Mouse (Mus musculus): Measurements from ENCODE around the gene Hrh1. TPM values are rescaled to one million over a fixed set of nuclear protein-coding genes. Genes with fewer than 3 reads are reported as not detected.
"Not testable (repeated sequence)": the region's sequence is repeated elsewhere in the genome, so short reads cannot be mapped to it uniquely, and the experiment has no call there.

Hrh1 gene
- polyA plus RNA-seq, 1 experiment from 2014 or later, result 0.19 TPM

GRCm38 (mm10) chr6:114478771-114479170, 81.0 kb downstream of the Hrh1 start:
- TF ChIP-seq CTCF (IDR thresholded peaks at IDR 0.05), result no peak
- no peak for TF ChIP-seq EP300 (IDR thresholded peaks at IDR 0.05)
- Histone ChIP-seq H3K4me3 (ENCODE audit: low read depth, low read length) (no peak overlapping the region), H3K27me3 (replicated peaks; ENCODE audit: insufficient read depth, low read length) (no peaks in the 10 kb centered on the region), H3K9me3 (ENCODE audit: low read length) (no peaks in the 10 kb centered on the region), H3K27ac (ENCODE audit: low read length) (no peak overlapping the region), H3K4me1 (ENCODE audit: insufficient read depth, low read depth, low read length) (no peaks in the 10 kb centered on the region), H3K4me2 (replicated peaks; ENCODE audit: low read depth, low read length) (no peak overlapping the region), H3K36me3 (ENCODE audit: insufficient read depth, low read length) (no peaks in the 10 kb centered on the region), H3K9ac (replicated peaks; ENCODE audit: low read depth) (no peak overlapping the region)
- ATAC-seq (peak; percentile 91), DNase-seq (ENCODE audit: low spot score) (peak; percentile 85)
- 21% methylated on average over 4 of the region's 4 CpGs for WGBS

GRCm38 (mm10) chr6:114479644-114480410, 82.1 kb downstream of the Hrh1 start:
- ATAC-seq (no peak), DNase-seq (ENCODE audit: low spot score) (no peak)
- Histone ChIP-seq H3K9me3 (ENCODE audit: low read length) (no peaks in the 10 kb centered on the region), H3K27me3 (replicated peaks; ENCODE audit: insufficient read depth, low read length) (no peaks in the 10 kb centered on the region), H3K4me2 (replicated peaks; ENCODE audit: low read depth, low read length) (no peak overlapping the region), H3K27ac (ENCODE audit: low read length) (no peak overlapping the region), H3K4me1 (ENCODE audit: insufficient read depth, low read depth, low read length) (no peaks in the 10 kb centered on the region), H3K9ac (replicated peaks; ENCODE audit: low read depth) (no peak overlapping the region), H3K4me3 (ENCODE audit: low read depth, low read length) (no peak overlapping the region), H3K36me3 (ENCODE audit: insufficient read depth, low read length) (no peaks in the 10 kb centered on the region)
- TF ChIP-seq EP300 (IDR thresholded peaks at IDR 0.05) (no peak), CTCF (IDR thresholded peaks at IDR 0.05) (peak; percentile 47)
- WGBS, result 87% methylated on average over 16 of the region's 16 CpGs

- no peak for TF ChIP-seq EP300 (IDR thresholded peaks at IDR 0.05)
- TF ChIP-seq CTCF (IDR thresholded peaks at IDR 0.05), result no peak
- Histone ChIP-seq H3K9ac (replicated peaks; ENCODE audit: low read depth) (no peak overlapping the region), H3K4me1 (ENCODE audit: insufficient read depth, low read depth, low read length) (no peaks in the 10 kb centered on the region), H3K36me3 (ENCODE audit: insufficient read depth, low read length) (no peaks in the 10 kb centered on the region), H3K27me3 (replicated peaks; ENCODE audit: insufficient read depth, low read length) (no peaks in the 10 kb centered on the region), H3K9me3 (ENCODE audit: low read length) (no peaks in the 10 kb centered on the region), H3K4me2 (replicated peaks; ENCODE audit: low read depth, low read length) (no peak overlapping the region), H3K27ac (ENCODE audit: low read length) (no peak overlapping the region), H3K4me3 (ENCODE audit: low read depth, low read length) (no peak overlapping the region)
- no peak for ATAC-seq
- DNase-seq (ENCODE audit: low spot score), result no peak
- 72% methylated on average over 3 of the region's 3 CpGs for WGBS
Measured at GRCm38 (mm10) chr6:114489371-114489770, 91.6 kb downstream of the Hrh1 start.

GRCm38 (mm10) chr6:114492588-114492987, 94.9 kb downstream of the Hrh1 start:
- not testable (repeated sequence) for H3K27ac ChIP-seq (ENCODE audit: low read length); H3K36me3 ChIP-seq (ENCODE audit: insufficient read depth, low read length); ATAC-seq; H3K4me3 ChIP-seq (ENCODE audit: low read depth, low read length); H3K27me3 ChIP-seq (replicated peaks; ENCODE audit: insufficient read depth, low read length); H3K4me1 ChIP-seq (ENCODE audit: insufficient read depth, low read depth, low read length); H3K9me3 ChIP-seq (ENCODE audit: low read length); H3K9ac ChIP-seq (replicated peaks; ENCODE audit: low read depth); H3K4me2 ChIP-seq (replicated peaks; ENCODE audit: low read depth, low read length); DNase-seq (ENCODE audit: low spot score)
- 50% methylated on average over 9 of the region's 10 CpGs for WGBS

DNA sequence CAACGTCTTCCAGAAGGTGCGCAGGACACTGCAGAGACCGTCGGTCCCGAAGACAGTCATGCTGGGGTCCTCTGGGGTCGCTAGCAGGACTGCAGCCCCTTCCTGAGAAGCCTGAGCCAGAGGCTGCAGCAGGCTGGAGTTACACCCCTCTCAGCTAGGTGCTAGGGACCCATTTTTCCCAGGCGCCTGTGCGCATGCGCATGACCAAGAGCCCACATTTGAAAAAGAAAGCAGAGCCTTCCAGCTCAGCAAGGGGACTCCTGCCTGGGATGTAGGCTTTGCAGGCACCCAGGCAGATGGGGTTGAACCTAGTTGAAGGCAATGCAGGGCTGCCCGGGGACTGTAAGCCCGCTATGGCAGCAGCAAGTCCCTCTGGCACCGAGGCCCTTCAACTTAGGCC, 97.3 kb downstream of the Hrh1 start:
- H3K4me1 ChIP-seq (ENCODE audit: insufficient read depth, low read depth, low read length); H3K4me3 ChIP-seq (ENCODE audit: low read depth, low read length); DNase-seq (ENCODE audit: low spot score); H3K4me2 ChIP-seq (replicated peaks; ENCODE audit: low read depth, low read length); H3K9ac ChIP-seq (replicated peaks; ENCODE audit: low read depth); ATAC-seq; H3K9me3 ChIP-seq (ENCODE audit: low read length); H3K36me3 ChIP-seq (ENCODE audit: insufficient read depth, low read length); H3K27me3 ChIP-seq (replicated peaks; ENCODE audit: insufficient read depth, low read length); H3K27ac ChIP-seq (ENCODE audit: low read length): not testable (repeated sequence)
- WGBS, result 27% methylated on average over 8 of the region's 12 CpGs

- not testable (repeated sequence) for H3K9me3 ChIP-seq (ENCODE audit: low read length); H3K27me3 ChIP-seq (replicated peaks; ENCODE audit: insufficient read depth, low read length); H3K9ac ChIP-seq (replicated peaks; ENCODE audit: low read depth); H3K4me2 ChIP-seq (replicated peaks; ENCODE audit: low read depth, low read length); H3K36me3 ChIP-seq (ENCODE audit: insufficient read depth, low read length); H3K4me1 ChIP-seq (ENCODE audit: insufficient read depth, low read depth, low read length); DNase-seq (ENCODE audit: low spot score); ATAC-seq; H3K27ac ChIP-seq (ENCODE audit: low read length); H3K4me3 ChIP-seq (ENCODE audit: low read depth, low read length)
- WGBS, result 13% methylated on average over 13 of the region's 17 CpGs
Measured at GRCm38 (mm10) chr6:114514038-114514437, 116.3 kb downstream of the Hrh1 start.

GRCm38 (mm10) chr6:114528709-114529108, 131.0 kb downstream of the Hrh1 start:
- H3K36me3 ChIP-seq (ENCODE audit: insufficient read depth, low read length); ATAC-seq; H3K9me3 ChIP-seq (ENCODE audit: low read length); H3K4me3 ChIP-seq (ENCODE audit: low read depth, low read length); H3K27me3 ChIP-seq (replicated peaks; ENCODE audit: insufficient read depth, low read length); H3K27ac ChIP-seq (ENCODE audit: low read length); H3K4me1 ChIP-seq (ENCODE audit: insufficient read depth, low read depth, low read length); H3K4me2 ChIP-seq (replicated peaks; ENCODE audit: low read depth, low read length); DNase-seq (ENCODE audit: low spot score); H3K9ac ChIP-seq (replicated peaks; ENCODE audit: low read depth): not testable (repeated sequence)
- no CpG with 5 or more reads among the region's 12 CpGs for WGBS

Other genes with a start within 250 kb of the Hrh1 start
- not detected in 2 replicates for gene Slc6a1, start 115.3 kb upstream of the Hrh1 start, polyA plus RNA-seq (2015; fragmentation: Nextera tagmentation; extraction: Ambion mirVana)
- gene Atg7, start 245.2 kb downstream of the Hrh1 start, polyA plus RNA-seq (2015; fragmentation: Nextera tagmentation; extraction: Ambion mirVana), result 17.5 and 18.4 TPM in 2 replicates

Data from lung, postnatal 0 days (tissue).